Mouse (Mus musculus): ENCODE results near the gene Stox2. TPM values are rescaled to one million over a fixed set of nuclear protein-coding genes. Genes with fewer than 3 reads are reported as not detected.

Stox2 gene
- polyA plus RNA-seq, 2 experiments = 0.06 to 0.11 TPM

- TF ChIP-seq CTCF (IDR thresholded peaks at IDR 0.05; ENCODE audit: low read depth) = no peak
- no peak for TF ChIP-seq EP300 (IDR thresholded peaks at IDR 0.05; ENCODE audit: low read depth)
- Histone ChIP-seq H3K27me3 (ENCODE audit: control insufficient read depth, insufficient read depth, low read length) (peaks cover 44% of the 10 kb centered on the region), H3K9me3 (ENCODE audit: control insufficient read depth, low read length) (no peaks in the 10 kb centered on the region), H3K4me3 (ENCODE audit: insufficient read depth in 1 of 2, low read depth in 2 of 2, low read length in 2 of 2) (no peak overlapping the region), H3K4me2 (ENCODE audit: low read depth) (no peak overlapping the region), H3K27ac (no peak overlapping the region), H3K36me3 (replicated peaks; ENCODE audit: control insufficient read depth, insufficient read depth, low read depth) (no peaks in the 10 kb centered on the region), H3K9ac (replicated peaks) (no peak overlapping the region), H3K4me1 (replicated peaks; ENCODE audit: control insufficient read depth in 2 of 2, insufficient read depth in 2 of 2, low read length in 1 of 2) (no peaks in the 10 kb centered on the region; a peak in 1 of 4 replicates)
- DNase-seq (ENCODE audit: low read depth in 3 of 3, low spot score in 3 of 3) (no peak), ATAC-seq (ENCODE audit: insufficient read depth) (no peak)
- 5% methylated on average over 8 of the region's 8 CpGs for WGBS (ENCODE audit: insufficient replicate concordance)
Measured at GRCm38 (mm10) chr8:47409061-47409460, 37.1 kb downstream of the Stox2 start.

- Histone ChIP-seq H3K4me1 (replicated peaks; ENCODE audit: control insufficient read depth in 2 of 2, insufficient read depth in 2 of 2, low read length in 1 of 2) (no peaks in the 10 kb centered on the region), H3K4me2 (ENCODE audit: low read depth) (no peak overlapping the region), H3K9ac (replicated peaks) (no peak overlapping the region), H3K36me3 (replicated peaks; ENCODE audit: control insufficient read depth, insufficient read depth, low read depth) (no peaks in the 10 kb centered on the region), H3K27me3 (ENCODE audit: control insufficient read depth, insufficient read depth, low read length) (peaks cover 5% of the 10 kb centered on the region), H3K9me3 (ENCODE audit: control insufficient read depth, low read length) (no peaks in the 10 kb centered on the region), H3K27ac (no peak overlapping the region), H3K4me3 (ENCODE audit: insufficient read depth in 1 of 2, low read depth in 2 of 2, low read length in 2 of 2) (no peak overlapping the region)
- DNase-seq (ENCODE audit: low read depth in 3 of 3, low spot score in 3 of 3) (no peak), ATAC-seq (ENCODE audit: insufficient read depth) (no peak)
- 64% methylated on average over 2 of the region's 2 CpGs for WGBS (ENCODE audit: insufficient replicate concordance)
- no peak for TF ChIP-seq EP300 (IDR thresholded peaks at IDR 0.05; ENCODE audit: low read depth)
- TF ChIP-seq CTCF (IDR thresholded peaks at IDR 0.05; ENCODE audit: low read depth) = no peak
Measured at GRCm38 (mm10) chr8:47404852-47405251, 41.3 kb downstream of the Stox2 start.

GRCm38 (mm10) chr8:47392927-47393326 lies 53.2 kb downstream of the Stox2 start:
- no peaks in the 10 kb centered on the region for H3K27me3 ChIP-seq (ENCODE audit: control insufficient read depth, insufficient read depth, low read length)
- no peak overlapping the region for H3K4me3 ChIP-seq (ENCODE audit: insufficient read depth in 1 of 2, low read depth in 2 of 2, low read length in 2 of 2)
- H3K4me2 ChIP-seq (ENCODE audit: low read depth) = no peak overlapping the region
- DNase-seq (ENCODE audit: low read depth in 3 of 3, low spot score in 3 of 3) = no peak
- no peaks in the 10 kb centered on the region for H3K36me3 ChIP-seq (replicated peaks; ENCODE audit: control insufficient read depth, insufficient read depth, low read depth)
- no peak for ATAC-seq (ENCODE audit: insufficient read depth)
- no peaks in the 10 kb centered on the region for H3K9me3 ChIP-seq (ENCODE audit: control insufficient read depth, low read length)
- 60% methylated on average over 7 of the region's 7 CpGs for WGBS (ENCODE audit: insufficient replicate concordance)
- no peaks in the 10 kb centered on the region for H3K4me1 ChIP-seq (replicated peaks; ENCODE audit: control insufficient read depth in 2 of 2, insufficient read depth in 2 of 2, low read length in 1 of 2)
- H3K27ac ChIP-seq = no peak overlapping the region
- no peak for TF ChIP-seq CTCF (IDR thresholded peaks at IDR 0.05; ENCODE audit: low read depth)
- no peak for TF ChIP-seq EP300 (IDR thresholded peaks at IDR 0.05; ENCODE audit: low read depth)
- H3K9ac ChIP-seq (replicated peaks) = no peak overlapping the region

GRCm38 (mm10) chr8:47392290-47392689 lies 53.9 kb downstream of the Stox2 start:
- Histone ChIP-seq H3K27me3 (ENCODE audit: control insufficient read depth, insufficient read depth, low read length) (no peaks in the 10 kb centered on the region), H3K4me2 (ENCODE audit: low read depth) (no peak overlapping the region), H3K27ac (no peak overlapping the region), H3K9ac (replicated peaks) (no peak overlapping the region), H3K4me3 (ENCODE audit: insufficient read depth in 1 of 2, low read depth in 2 of 2, low read length in 2 of 2) (no peak overlapping the region), H3K36me3 (replicated peaks; ENCODE audit: control insufficient read depth, insufficient read depth, low read depth) (no peaks in the 10 kb centered on the region), H3K9me3 (ENCODE audit: control insufficient read depth, low read length) (no peaks in the 10 kb centered on the region), H3K4me1 (replicated peaks; ENCODE audit: control insufficient read depth in 2 of 2, insufficient read depth in 2 of 2, low read length in 1 of 2) (no peaks in the 10 kb centered on the region)
- ATAC-seq (ENCODE audit: insufficient read depth) = no peak
- WGBS (ENCODE audit: insufficient replicate concordance) = 79% methylated on average over 18 of the region's 18 CpGs
- DNase-seq (ENCODE audit: low read depth in 3 of 3, low spot score in 3 of 3) = no peak
- TF ChIP-seq CTCF (IDR thresholded peaks at IDR 0.05; ENCODE audit: low read depth) = no peak
- no peak for TF ChIP-seq EP300 (IDR thresholded peaks at IDR 0.05; ENCODE audit: low read depth)

GRCm38 (mm10) chr8:47391844-47392243 lies 54.3 kb downstream of the Stox2 start:
- Histone ChIP-seq H3K9me3 (ENCODE audit: control insufficient read depth, low read length) (no peaks in the 10 kb centered on the region), H3K4me1 (replicated peaks; ENCODE audit: control insufficient read depth in 2 of 2, insufficient read depth in 2 of 2, low read length in 1 of 2) (no peaks in the 10 kb centered on the region), H3K36me3 (replicated peaks; ENCODE audit: control insufficient read depth, insufficient read depth, low read depth) (no peaks in the 10 kb centered on the region), H3K9ac (replicated peaks) (no peak overlapping the region), H3K4me3 (ENCODE audit: insufficient read depth in 1 of 2, low read depth in 2 of 2, low read length in 2 of 2) (no peak overlapping the region), H3K27ac (no peak overlapping the region), H3K27me3 (ENCODE audit: control insufficient read depth, insufficient read depth, low read length) (no peaks in the 10 kb centered on the region), H3K4me2 (ENCODE audit: low read depth) (no peak overlapping the region)
- DNase-seq (ENCODE audit: low read depth in 3 of 3, low spot score in 3 of 3) (no peak), ATAC-seq (ENCODE audit: insufficient read depth) (no peak)
- TF ChIP-seq EP300 (IDR thresholded peaks at IDR 0.05; ENCODE audit: low read depth) = no peak
- no peak for TF ChIP-seq CTCF (IDR thresholded peaks at IDR 0.05; ENCODE audit: low read depth)
- 73% methylated on average over 10 of the region's 10 CpGs for WGBS (ENCODE audit: insufficient replicate concordance)
